8 mouse cellular contexts compared by ENCODE assay signal in genomic region chr12:110398351-110398750, GRCm38 (mm10). TPM values are rescaled to one million over a fixed set of nuclear protein-coding genes. Genes with fewer than 3 reads are reported as not detected.
DNase-seq lines count a peak whose midpoint lies in the region; ATAC-seq and TF ChIP-seq lines count a peak whose summit lies in the region.

No protein-coding gene starts in this region.

- ATAC-seq in embryonic facial prominence, embryonic 11.5 days (replicated peaks; ENCODE audit: insufficient number of reproducible peaks, low FRiP score, low TSS enrichment, low read depth), result no peak
- ATAC-seq in inflammation-experienced regulatory T-cells, adult 6 months, result peak; percentile 52

- no peaks in the 10 kb centered on the region for H3K9me3 ChIP-seq in embryonic facial prominence, embryonic 11.5 days (replicated peaks; ENCODE audit: control insufficient read depth, low read length)

- TF ChIP-seq CTCF in liver, adult 2 months (IDR thresholded peaks at IDR 0.05; ENCODE audit: low read depth, low read length), result peak; percentile 87

- TF ChIP-seq POLR2A in liver, adult 2 months (IDR thresholded peaks at IDR 0.05; ENCODE audit: extremely low read depth, insufficient read depth, low read length), result no peak

- H3K9ac ChIP-seq in embryonic facial prominence, embryonic 11.5 days (replicated peaks; ENCODE audit: low read length), result no peak overlapping the region
- H3K9ac ChIP-seq in liver, adult 2 months (ENCODE audit: low read depth, low read length), result no peak overlapping the region

- DNase-seq in spleen, adult 18-20 months, result peak; percentile 28 to 71
- no peak for DNase-seq in spleen, adult 12 weeks (ENCODE audit: low spot score)
- peak; percentile 85 for DNase-seq in adrenal gland, postnatal 14 days
- peak; percentile 79 for DNase-seq in embryonic facial prominence, embryonic 11.5 days (ENCODE audit: low spot score)
- DNase-seq in liver, adult 2 months (ENCODE audit: extremely low read depth, low read depth, low spot score), result peak; percentile 39
- peak; percentile 68 for DNase-seq in ovary, postnatal 36 days (ENCODE audit: low spot score)
- peak; percentile 80 for DNase-seq in urinary bladder, postnatal 14 days (ENCODE audit: low spot score)

- H3K4me3 ChIP-seq in embryonic facial prominence, embryonic 11.5 days (ENCODE audit: low read depth, low read length), result no peak overlapping the region
- H3K4me3 ChIP-seq in liver, adult 2 months (ENCODE audit: insufficient read depth, low read depth, low read length), result no peak overlapping the region

- H3K27me3 ChIP-seq in embryonic facial prominence, embryonic 11.5 days (ENCODE audit: control insufficient read depth, insufficient read depth, low read length), result no peaks in the 10 kb centered on the region
- H3K27me3 ChIP-seq in liver, adult 2 months (ENCODE audit: control insufficient read depth, insufficient read depth, low read length), result 0 out of 2 replicates have a peak, but pooled peaks cover 3% of the 10 kb centered on the region

- H3K27ac ChIP-seq in embryonic facial prominence, embryonic 11.5 days (replicated peaks; ENCODE audit: low read depth, low read length), result no peak overlapping the region
- H3K27ac ChIP-seq in liver, adult 2 months (replicated peaks; ENCODE audit: insufficient read depth, low read depth, low read length), result no peak overlapping the region

- no peaks in the 10 kb centered on the region for H3K79me2 ChIP-seq in liver, adult 2 months (ENCODE audit: control insufficient read depth, insufficient read depth, low read length)

- WGBS in embryonic facial prominence, embryonic 11.5 days, result 31% methylated on average over 8 of the region's 8 CpGs
- 23% methylated on average over 8 of the region's 8 CpGs for WGBS in liver, adult 2 months

- no peaks in the 10 kb centered on the region for H3K36me3 ChIP-seq in embryonic facial prominence, embryonic 11.5 days (replicated peaks; ENCODE audit: control insufficient read depth, insufficient read depth, low read depth, low read length)
- H3K36me3 ChIP-seq in liver, adult 2 months (ENCODE audit: control insufficient read depth, insufficient read depth, low read length), result no peaks in the 10 kb centered on the region

- H3K4me1 ChIP-seq in embryonic facial prominence, embryonic 11.5 days (ENCODE audit: control insufficient read depth, insufficient read depth, low read length), result no peaks in the 10 kb centered on the region
- no peaks in the 10 kb centered on the region for H3K4me1 ChIP-seq in liver, adult 2 months (ENCODE audit: control insufficient read depth, insufficient read depth, low read length)

- no peak overlapping the region for H3K4me2 ChIP-seq in embryonic facial prominence, embryonic 11.5 days (ENCODE audit: low read depth, low read length)

RNA-seq across cellular contexts. Expression of gene Ppp2r5c, which starts 48.6 kb away (rescaled TPM):
- 102 and 107 TPM in 2 replicates for total RNA-seq in adrenal gland, postnatal 14 days (2021)
- 177 and 193 TPM in 2 replicates for polyA plus RNA-seq in embryonic facial prominence, embryonic 11.5 days (2014; fragmentation: Nextera tagmentation; extraction: Ambion mirVana)
- polyA plus RNA-seq in inflammation-experienced regulatory T-cells, adult 6 months (2017; shearing (Covaris generic)), result 100 to 1,000 TPM; 506 to 623 (median 523) TPM
- total RNA-seq in liver, adult 2 months (2014; rRNA removed), result 28.3 and 29.4 TPM in 2 replicates
- 12.5 and 15.2 TPM in 2 replicates for polyA plus RNA-seq in liver, adult 2 months (2012; rRNA removed)

Comparison
In these comparisons a context has a peak if more than half of its experiments do, and no peak if none do; other contexts are left out.
1. RNA of gene Ppp2r5c, which starts 48.6 kb away (polyA plus RNA-seq): 506 to 623 TPM in inflammation-experienced regulatory T-cells, adult 6 months and 177 to 193 TPM in embryonic facial prominence, embryonic 11.5 days; 12.5 to 15.2 TPM in liver, adult 2 months; every median in the first group is over 10 times any median in the second.